ENCODE assay signal across 8 mouse cellular contexts in genomic region chr13:43615577-43616254, GRCm38 (mm10). TPM values are rescaled to one million over a fixed set of nuclear protein-coding genes. Genes with fewer than 3 reads are reported as not detected.
DNase-seq lines count a peak whose midpoint lies in the region; ATAC-seq and TF ChIP-seq lines count a peak whose summit lies in the region.

Rnf182 (plus strand) TSS chr13:43615710.

- peak; percentile 95 for ATAC-seq in forebrain, embryonic 12.5 days (ENCODE audit: low FRiP score)
- ATAC-seq in heart, embryonic 15.5 days (replicated peaks; ENCODE audit: insufficient number of reproducible peaks, insufficient read depth, low FRiP score, low read depth) = peak; percentile 85
- ATAC-seq in liver, embryonic 13.5 days (ENCODE audit: low read depth) = peak; percentile 65
- ATAC-seq in neural tube, embryonic 11.5 days (ENCODE audit: insufficient read depth, low FRiP score, low TSS enrichment) = peak; percentile 93

- under 1% methylated on average over 52 of the region's 58 CpGs for WGBS in forebrain, embryonic 12.5 days
- whole genome bisulfite sequencing in heart, embryonic 15.5 days = under 1% methylated on average over 51 of the region's 58 CpGs
- WGBS in liver, embryonic 13.5 days (ENCODE audit: insufficient replicate concordance) = 1% methylated on average over 58 of the region's 58 CpGs
- whole genome bisulfite sequencing in neural tube, embryonic 11.5 days = under 1% methylated on average over 46 of the region's 58 CpGs
- under 1% methylated on average over 48 of the region's 58 CpGs for WGBS in thymus, adult 2 months

- H3K4me1 ChIP-seq in CH12.LX (ENCODE audit: control insufficient read depth in 1 of 2, insufficient read depth in 2 of 2) = peaks cover 0 to 26% of the 10 kb centered on the region in 2 experiments; a peak in 2 of 4 replicates
- peaks cover 29% of the 10 kb centered on the region for H3K4me1 ChIP-seq in forebrain, embryonic 12.5 days
- peaks cover 24% of the 10 kb centered on the region for H3K4me1 ChIP-seq in heart, embryonic 15.5 days (replicated peaks)
- peaks cover 14% of the 10 kb centered on the region for H3K4me1 ChIP-seq in liver, embryonic 13.5 days (replicated peaks)
- peaks cover 8% of the 10 kb centered on the region; the same call in 1 of the 2 replicates for H3K4me1 ChIP-seq in neural tube, embryonic 11.5 days (ENCODE audit: control insufficient read depth, insufficient read depth, low read length)
- H3K4me1 ChIP-seq in thymus, adult 2 months (replicated peaks; ENCODE audit: control insufficient read depth, insufficient read depth, low read length) = peaks cover 13% of the 10 kb centered on the region

- peak; percentile 30 for DNase-seq in CH12.LX (ENCODE audit: extremely low read depth)
- DNase-seq in c-Kit-positive CD71-negative TER-119-negative erythroid progenitor cells, embryonic 14.5 days (ENCODE audit: low read depth) = peak; percentile 29
- peak; percentile 83 for DNase-seq in kidney, postnatal 14 days
- DNase-seq in liver, embryonic 13.5 days = peak; percentile 18
- peak; percentile 91 for DNase-seq in neural tube, embryonic 11.5 days (ENCODE audit: low spot score)
- DNase-seq in thymus, adult 2 months = peak; percentile 41

- H3K9me3 ChIP-seq in CH12.LX (replicated peaks; ENCODE audit: low read length) = no peaks in the 10 kb centered on the region
- H3K9me3 ChIP-seq in forebrain, embryonic 12.5 days = no peaks in the 10 kb centered on the region
- no peaks in the 10 kb centered on the region for H3K9me3 ChIP-seq in heart, embryonic 15.5 days (replicated peaks)
- no peaks in the 10 kb centered on the region for H3K9me3 ChIP-seq in liver, embryonic 13.5 days (replicated peaks)
- H3K9me3 ChIP-seq in neural tube, embryonic 11.5 days (ENCODE audit: control insufficient read depth, low read length) = no peaks in the 10 kb centered on the region

- no peak for TF ChIP-seq RAD21 in CH12.LX (IDR thresholded peaks at IDR 0.05; ENCODE audit: low read depth, low read length)

- no peaks in the 10 kb centered on the region for H3K36me3 ChIP-seq in CH12.LX (replicated peaks in 1 of 2; ENCODE audit: control insufficient read depth in 1 of 2, insufficient read depth in 1 of 2, low read length in 1 of 2)
- no peaks in the 10 kb centered on the region for H3K36me3 ChIP-seq in forebrain, embryonic 12.5 days (replicated peaks)
- no peaks in the 10 kb centered on the region for H3K36me3 ChIP-seq in heart, embryonic 15.5 days
- no peaks in the 10 kb centered on the region for H3K36me3 ChIP-seq in liver, embryonic 13.5 days
- no peaks in the 10 kb centered on the region for H3K36me3 ChIP-seq in neural tube, embryonic 11.5 days (ENCODE audit: control insufficient read depth, insufficient read depth, low read length)
- H3K36me3 ChIP-seq in thymus, adult 2 months (ENCODE audit: control insufficient read depth, insufficient read depth, low read length) = no peaks in the 10 kb centered on the region

- dilution Hi-C loops in CH12.LX (cut with MboI; ENCODE audit: extremely low pct_ligation_motif_present, extremely low pct_unique_long_range_greater_than_20kb, low sequenced_read_pairs) = no loop called here

- H3K27me3 ChIP-seq in CH12.LX (replicated peaks) = peaks cover 23% of the 10 kb centered on the region
- 0 out of 2 replicates have a peak, but pooled peaks cover 12% of the 10 kb centered on the region for H3K27me3 ChIP-seq in forebrain, embryonic 12.5 days
- 0 out of 2 replicates have a peak, but pooled peaks cover 7% of the 10 kb centered on the region for H3K27me3 ChIP-seq in heart, embryonic 15.5 days
- H3K27me3 ChIP-seq in liver, embryonic 13.5 days = peaks cover 46% of the 10 kb centered on the region
- H3K27me3 ChIP-seq in neural tube, embryonic 11.5 days (ENCODE audit: control insufficient read depth, insufficient read depth, low read length) = no peaks in the 10 kb centered on the region
- H3K27me3 ChIP-seq in thymus, adult 2 months (ENCODE audit: control insufficient read depth, insufficient read depth, low read length) = no peaks in the 10 kb centered on the region; the same call in none of the 2 replicates

- peak within 1 kb of the TSS; percentile 10 to 53 (median 49) for H3K4me3 ChIP-seq in CH12.LX (replicated peaks in 1 of 3; ENCODE audit: low read depth in 2 of 3, low read length in 2 of 3, poor library complexity in 1 of 3)
- peak within 1 kb of the TSS; percentile 79 for H3K4me3 ChIP-seq in forebrain, embryonic 12.5 days (replicated peaks)
- H3K4me3 ChIP-seq in heart, embryonic 15.5 days = peak within 1 kb of the TSS; percentile 86
- peak within 1 kb of the TSS; percentile 58 for H3K4me3 ChIP-seq in liver, embryonic 13.5 days (replicated peaks)
- peak within 1 kb of the TSS; percentile 77 for H3K4me3 ChIP-seq in neural tube, embryonic 11.5 days (ENCODE audit: low read depth, low read length)
- peak within 1 kb of the TSS; percentile 75 for H3K4me3 ChIP-seq in thymus, adult 2 months (ENCODE audit: control insufficient read depth, insufficient read depth, low read length)

- peak within 1 kb of the TSS; percentile 96 for H3K4me2 ChIP-seq in CH12.LX (ENCODE audit: insufficient read depth, low read depth, poor library complexity, severe bottlenecking)
- H3K4me2 ChIP-seq in forebrain, embryonic 12.5 days = peak within 1 kb of the TSS; percentile 84
- peak within 1 kb of the TSS; percentile 98 for H3K4me2 ChIP-seq in heart, embryonic 15.5 days
- peak within 1 kb of the TSS; percentile 80 for H3K4me2 ChIP-seq in liver, embryonic 13.5 days
- H3K4me2 ChIP-seq in neural tube, embryonic 11.5 days (ENCODE audit: low read depth) = peak within 1 kb of the TSS; percentile 83

- H3K79me2 ChIP-seq in CH12.LX (replicated peaks; ENCODE audit: control insufficient read depth, extremely low read depth, insufficient read depth, poor library complexity, severe bottlenecking) = no peaks in the 10 kb centered on the region

- no peak for TF ChIP-seq CTCF in CH12.LX (conservative IDR thresholded peaks at IDR 0.05 in 1 of 2, IDR thresholded peaks at IDR 0.05 in 1 of 2; ENCODE audit: low read depth in 2 of 2, low read length in 2 of 2)
- no peak for TF ChIP-seq CTCF in thymus, adult 2 months (IDR thresholded peaks at IDR 0.05; ENCODE audit: borderline replicate concordance, control insufficient read depth, extremely low read depth, insufficient read depth, low read length, poor library complexity)

- no peak for TF ChIP-seq POLR2A in CH12.LX (IDR thresholded peaks at IDR 0.05; ENCODE audit: low read depth, low read length)
- no peak for TF ChIP-seq POLR2A in thymus, adult 2 months (IDR thresholded peaks at IDR 0.05; ENCODE audit: control insufficient read depth, extremely low read depth, insufficient read depth, low read length, poor library complexity)

- TF ChIP-seq EP300 in CH12.LX (IDR thresholded peaks at IDR 0.05; ENCODE audit: low read length) = no peak

- H3K9ac ChIP-seq in CH12.LX (ENCODE audit: insufficient read depth, low read depth) = 0 out of 2 replicates have a peak within 1 kb of the TSS, but pooled peaks have one; percentile 7
- peak within 1 kb of the TSS; percentile 84 for H3K9ac ChIP-seq in forebrain, embryonic 12.5 days
- H3K9ac ChIP-seq in heart, embryonic 15.5 days = peak within 1 kb of the TSS; percentile 77
- H3K9ac ChIP-seq in liver, embryonic 13.5 days = peak within 1 kb of the TSS; percentile 39; the same call in 1 of the 2 replicates
- peak within 1 kb of the TSS; percentile 84 for H3K9ac ChIP-seq in neural tube, embryonic 11.5 days (ENCODE audit: low read length)

- H3K27ac ChIP-seq in CH12.LX (ENCODE audit: insufficient read depth, low read depth) = no peak within 1 kb of the TSS
- H3K27ac ChIP-seq in forebrain, embryonic 12.5 days = peak within 1 kb of the TSS; percentile 65
- H3K27ac ChIP-seq in heart, embryonic 15.5 days = peak within 1 kb of the TSS; percentile 51
- H3K27ac ChIP-seq in liver, embryonic 13.5 days = no peak within 1 kb of the TSS
- no peak within 1 kb of the TSS for H3K27ac ChIP-seq in neural tube, embryonic 11.5 days (ENCODE audit: low read depth, low read length)
- H3K27ac ChIP-seq in thymus, adult 2 months (ENCODE audit: control insufficient read depth, insufficient read depth, low read length) = no peak within 1 kb of the TSS

- in situ Hi-C loops in CH12.LX (cut with MboI; ENCODE audit: low pct_ligation_motif_present, low pct_unique_long_range_greater_than_20kb, low sequenced_read_pairs) = no loop called here

TF ChIP-seq in CH12.LX, 34 proteins besides CTCF, POLR2A, EP300 and RAD21:
- TF ChIP-seq MXI1 (IDR thresholded peaks at IDR 0.05; ENCODE audit: low read depth, low read length) (0 out of 2 replicates have a peak, but pooled peaks have one; percentile 32), MAX (IDR thresholded peaks at IDR 0.05; ENCODE audit: low read length) (no peak), SMC3 (IDR thresholded peaks at IDR 0.05; ENCODE audit: low read depth, low read length) (no peak), POLR2AphosphoS2 (IDR thresholded peaks at IDR 0.05; ENCODE audit: low read depth, low read length) (no peak)

RNA-seq across cellular contexts. Expression of gene Rnf182, which starts in this region (rescaled TPM):
- total RNA-seq in CH12.LX (2012; rRNA removed) (not detected in 2 replicates), CH12.LX (2014; rRNA removed) (not detected in 2 replicates)
- polyA plus RNA-seq in CH12.LX (2012; ENCODE audit: insufficient read length, low read depth) = not detected in 2 replicates
- 17.0 and 18.7 TPM in 2 replicates for polyA plus RNA-seq in forebrain, embryonic 12.5 days (2016; fragmentation: Nextera tagmentation; extraction: Ambion mirVana)
- 1.9 and 2.8 TPM in 2 replicates for polyA plus RNA-seq in heart, embryonic 15.5 days (2015; fragmentation: Nextera tagmentation; extraction: Ambion mirVana)
- polyA plus RNA-seq in liver, embryonic 13.5 days (2015; fragmentation: Nextera tagmentation; extraction: Ambion mirVana) = 0.05 and 0.30 TPM in 2 replicates
- polyA plus RNA-seq in neural tube, embryonic 11.5 days (2014; fragmentation: Nextera tagmentation; extraction: Ambion mirVana) = 5.2 and 6.3 TPM in 2 replicates
- polyA plus RNA-seq in thymus, adult 2 months (2012; rRNA removed) = 0.13 and 0.18 TPM in 2 replicates

Comparison
In these comparisons a context has a peak if more than half of its experiments do, and no peak if none do; other contexts are left out.
1. Peak in DNase-seq, H3K4me3 ChIP-seq, H3K9ac ChIP-seq and H3K4me2 ChIP-seq in CH12.LX; RNA of the gene not detected or under 1 TPM.
2. Peak in DNase-seq, ATAC-seq, H3K4me3 ChIP-seq, H3K9ac ChIP-seq and H3K4me2 ChIP-seq in liver, embryonic 13.5 days; RNA of the gene not detected or under 1 TPM.
3. Peak in DNase-seq and H3K4me3 ChIP-seq in thymus, adult 2 months; RNA of the gene not detected or under 1 TPM.
4. DNase-seq: peak in every context shown above with its lines; median percentile 91 in neural tube, embryonic 11.5 days; 83 in kidney, postnatal 14 days; 41 in thymus, adult 2 months; 30 in CH12.LX; 29 in c-Kit-positive CD71-negative TER-119-negative erythroid progenitor cells, embryonic 14.5 days; 18 in liver, embryonic 13.5 days.
5. H3K27ac ChIP-seq: peak in forebrain, embryonic 12.5 days (single experiment) and heart, embryonic 15.5 days (single experiment); none in CH12.LX (single experiment), liver, embryonic 13.5 days (single experiment), neural tube, embryonic 11.5 days (single experiment) and thymus, adult 2 months (single experiment).
6. H3K9ac ChIP-seq: peak in every context shown above with its lines; median percentile 84 in forebrain, embryonic 12.5 days; 84 in neural tube, embryonic 11.5 days; 77 in heart, embryonic 15.5 days; 39 in liver, embryonic 13.5 days; 7 in CH12.LX.
7. Peak in every context shown above with its lines, with median percentiles within 50 percentile points of each other: H3K4me2 ChIP-seq, H3K4me3 ChIP-seq and ATAC-seq.